Mouse (Mus musculus): ENCODE results near the gene Cd34.

DNA sequence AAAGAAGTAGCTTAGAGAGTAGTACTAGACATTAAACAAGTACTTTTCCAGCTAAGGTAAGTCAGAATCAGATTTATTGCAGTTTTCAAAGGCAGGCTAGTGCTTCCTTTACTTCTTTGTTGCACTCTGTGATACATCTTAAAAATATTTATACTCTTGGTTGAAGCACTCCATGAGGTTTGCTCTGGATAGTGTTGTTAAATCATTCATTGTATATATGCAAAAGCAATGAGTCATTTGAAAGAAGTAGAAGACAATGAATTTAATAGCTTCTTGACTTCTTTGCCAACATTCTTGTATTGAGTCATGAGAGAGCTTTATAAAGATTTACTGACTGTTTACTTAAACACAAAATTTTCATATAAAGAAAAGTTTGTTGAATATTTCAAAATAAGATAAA is 29.7 kb upstream of the Cd34 start:
- no peak for TF ChIP-seq CTCF (IDR thresholded peaks at IDR 0.05; ENCODE audit: low read depth)
- no peak for TF ChIP-seq EP300 (IDR thresholded peaks at IDR 0.05; ENCODE audit: low read depth)

Measured in liver, postnatal 0 days (tissue).